Mouse (Mus musculus) limb, embryonic 14.5 days (tissue): ENCODE data around the gene Wnt9a. TPM values are rescaled to one million over a fixed set of nuclear protein-coding genes. Genes with fewer than 3 reads are reported as not detected.

Experiments used
- ATAC-seq: fragments of 200-750 bp; cut with Nextera tagmentation; 2 replicates; pipeline ENCODE4 v1.8.0; 2017; ENCODE audit warnings: low read depth, moderate number of reproducible peaks, moderate TSS enrichment; ENCODE audit not compliant: low FRiP score
- DNase-seq: peaks from one replicate; pipeline ENCODE4 v3.0.0-alpha.2; 2015; ENCODE audit warnings: low spot score
- H3K27ac ChIP-seq: fragments of 300-500 bp; sonication (generic); replicated peaks from 2 replicates; pipeline ENCODE4 v1.5.1; 2014; ENCODE audit warnings: low read depth, mild to moderate bottlenecking, low read length, moderate library complexity, mixed read lengths
- H3K27me3 ChIP-seq: fragments of 300-500 bp; sonication (generic); 2 replicates; pipeline ENCODE4 v1.6.1; 2014; ENCODE audit warnings: low read length, mixed read lengths; ENCODE audit not compliant: control insufficient read depth, insufficient read depth
- H3K36me3 ChIP-seq: fragments of 300-500 bp; sonication (generic); 2 replicates; pipeline ENCODE4 v1.6.1; 2014; ENCODE audit warnings: mild to moderate bottlenecking, low read length, moderate library complexity, mixed read lengths; ENCODE audit not compliant: control insufficient read depth, insufficient read depth
- H3K4me1 ChIP-seq: fragments of 300-500 bp; sonication (generic); 2 replicates; pipeline ENCODE4 v1.6.1; 2014; ENCODE audit warnings: antibody characterized with exemption, low read length, mixed read lengths; ENCODE audit not compliant: control insufficient read depth, insufficient read depth
- H3K4me2 ChIP-seq: fragments of 300-500 bp; sonication (generic); replicated peaks from 2 replicates; pipeline ENCODE4 v1.6.1; 2014; ENCODE audit warnings: low read depth, mild to moderate bottlenecking, low read length, moderate library complexity; ENCODE audit not compliant: severe bottlenecking
- H3K4me3 ChIP-seq: fragments of 300-500 bp; sonication (generic); replicated peaks from 2 replicates; pipeline ENCODE4 v1.5.1; 2014; ENCODE audit warnings: low read length
- H3K9ac ChIP-seq: fragments of 300-500 bp; sonication (generic); 2 replicates; pipeline ENCODE4 v1.6.1; 2014; ENCODE audit warnings: mild to moderate bottlenecking, low read depth, low read length, moderate library complexity; ENCODE audit not compliant: severe bottlenecking
- H3K9me3 ChIP-seq: fragments of 300-500 bp; sonication (generic); 2 replicates; pipeline ENCODE4 v1.6.1; 2016; ENCODE audit warnings: low read length; ENCODE audit not compliant: control insufficient read depth
- POLR2A ChIP-seq: fragments of 200-500 bp; IDR thresholded peaks from 2 replicates; pipeline ENCODE4 v1.8.0; 2012; ENCODE audit warnings: inconsistent platforms, mild to moderate bottlenecking, moderate library complexity, borderline replicate concordance; ENCODE audit not compliant: insufficient read depth, insufficient read length; ENCODE audit errors: extremely low read depth
- WGBS: fragments of 180-500 bp; shearing (Covaris S2); extraction: QIAGEN DNeasy Blood & Tissue Kit; methylation state at CpG from one replicate; pipeline ENCODE4 v1.1.7; 2014; 5-methylcytosine and 5-hydroxymethylcytosine counted together
- polyA plus RNA-seq, 2 experiments: library from polyadenylated mRNA; depleted of rRNA in 1 of 2; stranded (reverse) in 1 of 2; unstranded in 1 of 2; fragments of >200 nt; fragmentation: Nextera tagmentation in 1 of 2; extraction: Ambion mirVana in 1 of 2; gene quantifications; 2 replicates each; pipeline versions ENCODE4 v1.2.1 to v1.2.3; 2012 to 2014

Wnt9a gene
- polyA plus RNA-seq, 2 experiments, result 6.2 to 11.8 TPM

- H3K27ac ChIP-seq, result no peak overlapping the region
- TF ChIP-seq POLR2A, result no peak
- H3K4me1 ChIP-seq, result no peaks in the 10 kb centered on the region
- H3K9ac ChIP-seq, result no peak overlapping the region
- ATAC-seq, result no peak
- WGBS, result 22% methylated on average over 2 of the region's 2 CpGs
- H3K27me3 ChIP-seq, result no peaks in the 10 kb centered on the region
- H3K36me3 ChIP-seq, result no peaks in the 10 kb centered on the region
- H3K4me2 ChIP-seq, result no peak overlapping the region
- no peak for DNase-seq
- H3K9me3 ChIP-seq, result no peaks in the 10 kb centered on the region
- no peak overlapping the region for H3K4me3 ChIP-seq
Measured at GRCm38 (mm10) chr11:59276877-59277276, 29.9 kb upstream of the Wnt9a start.

- Histone ChIP-seq H3K36me3 (no peaks in the 10 kb centered on the region), H3K4me3 (no peak overlapping the region), H3K27ac (no peak overlapping the region), H3K9ac (no peak overlapping the region), H3K9me3 (no peaks in the 10 kb centered on the region), H3K4me1 (0 out of 2 replicates have a peak, but pooled peaks cover 2% of the 10 kb centered on the region), H3K4me2 (no peak overlapping the region), H3K27me3 (no peaks in the 10 kb centered on the region)
- no peak for ATAC-seq
- no peak for DNase-seq
- no peak for TF ChIP-seq POLR2A
- 61% methylated on average over 4 of the region's 4 CpGs for WGBS
Measured at GRCm38 (mm10) chr11:59278047-59278446, 28.7 kb upstream of the Wnt9a start.

- no peak for ATAC-seq
- Histone ChIP-seq H3K27me3 (peaks cover 16% of the 10 kb centered on the region; the same call in 1 of the 2 replicates), H3K36me3 (no peaks in the 10 kb centered on the region), H3K4me2 (no peak overlapping the region), H3K9me3 (no peaks in the 10 kb centered on the region), H3K9ac (no peak overlapping the region), H3K27ac (no peak overlapping the region), H3K4me1 (0 out of 2 replicates have a peak, but pooled peaks cover 2% of the 10 kb centered on the region), H3K4me3 (no peak overlapping the region)
- WGBS, result 67% methylated on average over 5 of the region's 5 CpGs
- TF ChIP-seq POLR2A, result no peak
- DNase-seq, result no peak
Measured at GRCm38 (mm10) chr11:59282111-59282510, 24.6 kb upstream of the Wnt9a start.

- ATAC-seq, result no peak
- no peaks in the 10 kb centered on the region for H3K9me3 ChIP-seq
Measured at GRCm38 (mm10) chr11:59282933-59283332, 23.8 kb upstream of the Wnt9a start.

GRCm38 (mm10) chr11:59284146-59284545 is 22.6 kb upstream of the Wnt9a start:
- 22% methylated on average over 14 of the region's 14 CpGs for WGBS
- no peak for DNase-seq

More at GRCm38 (mm10) chr11:59282933-59283332, 23.8 kb upstream of the Wnt9a start:
- TF ChIP-seq POLR2A, result no peak
- WGBS, result 56% methylated on average over 10 of the region's 10 CpGs
- 0 out of 2 replicates have a peak, but pooled peaks cover 2% of the 10 kb centered on the region for H3K4me1 ChIP-seq
- H3K4me3 ChIP-seq, result no peak overlapping the region
- H3K9ac ChIP-seq, result no peak overlapping the region
- DNase-seq, result no peak
- no peaks in the 10 kb centered on the region for H3K36me3 ChIP-seq
- H3K4me2 ChIP-seq, result no peak overlapping the region
- H3K27me3 ChIP-seq, result peaks cover 24% of the 10 kb centered on the region
- H3K27ac ChIP-seq, result no peak overlapping the region

GRCm38 (mm10) chr11:59289706-59290105 is 17.0 kb upstream of the Wnt9a start:
- H3K4me3 ChIP-seq, result peak overlapping the region; percentile 35
- 0 out of 2 replicates have a peak overlapping the region, but pooled peaks have one; percentile 30 for H3K4me2 ChIP-seq
- H3K9ac ChIP-seq, result no peak overlapping the region
- ATAC-seq, result no peak
- no peak for TF ChIP-seq POLR2A
- H3K36me3 ChIP-seq, result no peaks in the 10 kb centered on the region
- H3K9me3 ChIP-seq, result no peaks in the 10 kb centered on the region
- peaks cover 77% of the 10 kb centered on the region for H3K27me3 ChIP-seq
- WGBS, result 2% methylated on average over 24 of the region's 25 CpGs
- no peak for DNase-seq
- H3K4me1 ChIP-seq, result peaks cover 6% of the 10 kb centered on the region; the same call in 1 of the 2 replicates
- H3K27ac ChIP-seq, result no peak overlapping the region

More at GRCm38 (mm10) chr11:59284146-59284545, 22.6 kb upstream of the Wnt9a start:
- ATAC-seq, result no peak
- no peaks in the 10 kb centered on the region for H3K9me3 ChIP-seq
- H3K4me3 ChIP-seq, result no peak overlapping the region
- H3K9ac ChIP-seq, result no peak overlapping the region
- no peak overlapping the region for H3K27ac ChIP-seq
- H3K4me1 ChIP-seq, result peaks cover 5% of the 10 kb centered on the region; the same call in 1 of the 2 replicates
- no peak for TF ChIP-seq POLR2A
- no peaks in the 10 kb centered on the region for H3K36me3 ChIP-seq
- peaks cover 37% of the 10 kb centered on the region for H3K27me3 ChIP-seq
- H3K4me2 ChIP-seq, result no peak overlapping the region
